Mouse (Mus musculus) CD4-positive, CD25-positive, alpha-beta regulatory T cell, adult 2 months (primary cell): ENCODE data around the gene Nup214.

Source experiments
- DNase-seq: peaks from one replicate; pipeline ENCODE4 v3.0.0-alpha.2; 2012; ENCODE audit warnings: low read depth, low spot score

Gene Nup214

GRCm38 (mm10) chr2:32043836-32044235, 69.6 kb downstream of the Nup214 start:
- no peak for DNase-seq

GRCm38 (mm10) chr2:32045375-32045774, 71.1 kb downstream of the Nup214 start:
- DNase-seq, result no peak

- DNase-seq, result no peak
Observed at GRCm38 (mm10) chr2:32046009-32046408, 71.8 kb downstream of the Nup214 start.

GRCm38 (mm10) chr2:32047323-32047722, 73.1 kb downstream of the Nup214 start:
- peak; percentile 56 for DNase-seq

- peak; percentile 37 for DNase-seq
Observed at GRCm38 (mm10) chr2:32051791-32052190, 77.6 kb downstream of the Nup214 start.

GRCm38 (mm10) chr2:32052418-32052817, 78.2 kb downstream of the Nup214 start:
- no peak for DNase-seq

GRCm38 (mm10) chr2:32055357-32055965, 81.2 kb downstream of the Nup214 start:
- no peak for DNase-seq

- DNase-seq, result no peak
Observed at GRCm38 (mm10) chr2:32056524-32056923, 82.3 kb downstream of the Nup214 start.

- peak; percentile 73 for DNase-seq
Observed at GRCm38 (mm10) chr2:32057360-32057759, 83.1 kb downstream of the Nup214 start.

GRCm38 (mm10) chr2:32057794-32058193, 83.6 kb downstream of the Nup214 start:
- no peak for DNase-seq

GRCm38 (mm10) chr2:32058241-32058640, 84.0 kb downstream of the Nup214 start:
- no peak for DNase-seq

GRCm38 (mm10) chr2:32058716-32059115, 84.5 kb downstream of the Nup214 start:
- peak; percentile 31 for DNase-seq

GRCm38 (mm10) chr2:32059613-32060012, 85.4 kb downstream of the Nup214 start:
- no peak for DNase-seq

- DNase-seq, result peak; percentile 47
Observed at GRCm38 (mm10) chr2:32060228-32060805, 86.1 kb downstream of the Nup214 start.

- peak; percentile 42 for DNase-seq
Observed at GRCm38 (mm10) chr2:32061189-32061588, 87.0 kb downstream of the Nup214 start.

- peak; percentile 59 for DNase-seq
Observed at GRCm38 (mm10) chr2:32061722-32062505, 87.7 kb downstream of the Nup214 start.

GRCm38 (mm10) chr2:32062626-32063410, 88.6 kb downstream of the Nup214 start:
- DNase-seq, result peak; percentile 81

- DNase-seq, result peak; percentile 52
Observed at GRCm38 (mm10) chr2:32063451-32064151, 89.4 kb downstream of the Nup214 start.

- no peak for DNase-seq
Observed at GRCm38 (mm10) chr2:32064913-32065312, 90.7 kb downstream of the Nup214 start.

GRCm38 (mm10) chr2:32065371-32065791, 91.1 kb downstream of the Nup214 start:
- DNase-seq, result peak; percentile 84

- DNase-seq, result no peak
Observed at GRCm38 (mm10) chr2:32066005-32066404, 91.8 kb downstream of the Nup214 start.
